Comparison of ENCODE assay signal across 8 mouse cellular contexts in genomic region chr5:52782523-52783250, GRCm38 (mm10). TPM values are rescaled to one million over a fixed set of nuclear protein-coding genes. Genes with fewer than 3 reads are reported as not detected.
DNase-seq lines count a peak whose midpoint lies in the region; ATAC-seq and TF ChIP-seq lines count a peak whose summit lies in the region.

No protein-coding gene starts in this region.

- peak; percentile 99 for ATAC-seq in forebrain, embryonic 15.5 days (replicated peaks)
- peak; percentile 95 for ATAC-seq in neutrophil, adult 5-6 weeks (ENCODE audit: extremely low read depth, insufficient number of reproducible peaks, low FRiP score, poor library complexity, severe bottlenecking)

- intact Hi-C loops in heart, postnatal 25 days (cut with DNase I), result loop anchor here (2.0 kb wide), 1 partner anchor 114 kb away; the partner anchor contains the start of gene Sepsecs

- DNase-seq in cerebellum, adult 11-12 months, result peak; percentile 83
- DNase-seq in heart, postnatal 25 days (ENCODE audit: low spot score), result peak; percentile 63
- peak; percentile 85 to 92 for DNase-seq in layer of hippocampus, adult 18-20 months (ENCODE audit: low spot score in 2 of 2)
- DNase-seq in lung, adult 2 months, result peak; percentile 77
- DNase-seq in thymus, adult 18-20 months, result peak; percentile 69 to 76

- no peaks in the 10 kb centered on the region for H3K4me1 ChIP-seq in ES-Bruce4 (ENCODE audit: control insufficient read depth, insufficient read depth, low read length)
- no peaks in the 10 kb centered on the region for H3K4me1 ChIP-seq in forebrain, embryonic 15.5 days
- no peaks in the 10 kb centered on the region for H3K4me1 ChIP-seq in lung, adult 2 months (ENCODE audit: control insufficient read depth, insufficient read depth, low read length)

- no peak for TF ChIP-seq POLR2A in ES-Bruce4 (IDR thresholded peaks at IDR 0.05; ENCODE audit: insufficient read depth, low read length)
- peak; percentile 45; the same call in 1 of the 2 replicates for TF ChIP-seq POLR2A in lung, adult 2 months (IDR thresholded peaks at IDR 0.05; ENCODE audit: borderline replicate concordance, extremely low read depth, low read depth, low read length)

- peak overlapping the region; percentile 72 for H3K4me2 ChIP-seq in forebrain, embryonic 15.5 days (replicated peaks)

- 0 out of 2 replicates have a peak, but pooled peaks have one; percentile 60 for TF ChIP-seq EP300 in ES-Bruce4 (IDR thresholded peaks at IDR 0.05; ENCODE audit: insufficient read depth, low read depth, low read length)

- H3K36me3 ChIP-seq in ES-Bruce4 (ENCODE audit: control insufficient read depth, insufficient read depth, low read length, poor library complexity, severe bottlenecking), result peaks cover 3% of the 10 kb centered on the region; the same call in 1 of the 2 replicates
- H3K36me3 ChIP-seq in forebrain, embryonic 15.5 days, result peaks cover 7% of the 10 kb centered on the region; the same call in 1 of the 2 replicates

- peak; percentile 62 for TF ChIP-seq CTCF in ES-Bruce4 (IDR thresholded peaks at IDR 0.05; ENCODE audit: low read depth, low read length)
- peak; percentile 59 for TF ChIP-seq CTCF in lung, adult 2 months (IDR thresholded peaks at IDR 0.05; ENCODE audit: insufficient read depth, low read length)

- WGBS in forebrain, embryonic 15.5 days, result 4% methylated on average over 37 of the region's 37 CpGs
- 5% methylated on average over 37 of the region's 37 CpGs for WGBS in lung, adult 2 months

- 0 out of 2 replicates have a peak overlapping the region, but pooled peaks have one; percentile 16 for H3K27ac ChIP-seq in ES-Bruce4 (ENCODE audit: insufficient read depth, low read length)
- H3K27ac ChIP-seq in forebrain, embryonic 15.5 days (replicated peaks), result peak overlapping the region; percentile 89

- H3K9me3 ChIP-seq in ES-Bruce4 (replicated peaks; ENCODE audit: control insufficient read depth, insufficient read depth, low read length, poor library complexity, severe bottlenecking), result no peaks in the 10 kb centered on the region
- H3K9me3 ChIP-seq in forebrain, embryonic 15.5 days, result no peaks in the 10 kb centered on the region

- H3K4me3 ChIP-seq in ES-Bruce4 (ENCODE audit: low read depth, low read length), result peak overlapping the region; percentile 99
- H3K4me3 ChIP-seq in forebrain, embryonic 15.5 days, result peak overlapping the region; percentile 95
- peak overlapping the region; percentile 97 for H3K4me3 ChIP-seq in lung, adult 2 months (replicated peaks; ENCODE audit: extremely low read depth, low read depth, low read length)

- peak overlapping the region; percentile 87 for H3K9ac ChIP-seq in ES-Bruce4 (ENCODE audit: low read depth, poor library complexity, severe bottlenecking)
- H3K9ac ChIP-seq in forebrain, embryonic 15.5 days (replicated peaks), result peak overlapping the region; percentile 89

- H3K27me3 ChIP-seq in ES-Bruce4 (ENCODE audit: control insufficient read depth, insufficient read depth, low read length, poor library complexity, severe bottlenecking), result no peaks in the 10 kb centered on the region
- H3K27me3 ChIP-seq in forebrain, embryonic 15.5 days, result no peaks in the 10 kb centered on the region

RNA-seq across cellular contexts. Expression of gene Zcchc4, which starts 7.5 kb away (rescaled TPM):
- 19.9 and 20.2 TPM in 2 replicates for polyA plus RNA-seq in ES-Bruce4 (2011; ENCODE audit: insufficient read depth, insufficient read length, low read depth, missing spikeins)
- 15.5 and 16.7 TPM in 2 replicates for polyA plus RNA-seq in forebrain, embryonic 15.5 days (2015; fragmentation: Nextera tagmentation; extraction: Ambion mirVana)
- total RNA-seq in heart, postnatal 25 days (2021), result 1 to 10 TPM; 4.7 to 5.6 TPM
- 10 to 100 TPM in 1 of 2 experiments, 1 to 10 TPM in 1; 8.8 to 10.1 TPM for total RNA-seq in layer of hippocampus, adult 18-20 months (2021)
- 4.8 and 7.2 TPM in 2 replicates for polyA plus RNA-seq in lung, adult 2 months (2012; rRNA removed)
- 16.5 and 17.8 TPM in 2 replicates for total RNA-seq in neutrophil, adult 5-6 weeks (2017)

RNA-seq across cellular contexts. Expression of gene Pi4k2b, which starts 41.3 kb away (rescaled TPM):
- 41.9 and 44.5 TPM in 2 replicates for polyA plus RNA-seq in ES-Bruce4 (2011; ENCODE audit: insufficient read depth, insufficient read length, low read depth, missing spikeins)
- polyA plus RNA-seq in forebrain, embryonic 15.5 days (2015; fragmentation: Nextera tagmentation; extraction: Ambion mirVana), result 5.4 and 5.8 TPM in 2 replicates
- total RNA-seq in heart, postnatal 25 days (2021), result 1 to 10 TPM; 2.3 to 3.0 TPM
- 1 to 10 TPM; 2.3 to 2.9 TPM for total RNA-seq in layer of hippocampus, adult 18-20 months (2021)
- polyA plus RNA-seq in lung, adult 2 months (2012; rRNA removed), result 72.4 and 115 TPM in 2 replicates
- total RNA-seq in neutrophil, adult 5-6 weeks (2017), result 6.3 and 12.8 TPM in 2 replicates

RNA-seq across cellular contexts. Expression of gene Anapc4, which starts 51.1 kb away (rescaled TPM):
- polyA plus RNA-seq in ES-Bruce4 (2011; ENCODE audit: insufficient read depth, insufficient read length, low read depth, missing spikeins), result 67.2 and 72.1 TPM in 2 replicates
- polyA plus RNA-seq in forebrain, embryonic 15.5 days (2015; fragmentation: Nextera tagmentation; extraction: Ambion mirVana), result 110 and 111 TPM in 2 replicates
- total RNA-seq in heart, postnatal 25 days (2021), result 10 to 100 TPM; 38.4 to 39.5 TPM
- total RNA-seq in layer of hippocampus, adult 18-20 months (2021), result 10 to 100 TPM; 68.2 to 68.8 TPM
- 13.7 and 29.9 TPM in 2 replicates for polyA plus RNA-seq in lung, adult 2 months (2012; rRNA removed)
- 92.9 and 106 TPM in 2 replicates for total RNA-seq in neutrophil, adult 5-6 weeks (2017)

Comparison
In these comparisons a context has a peak if more than half of its experiments do, and no peak if none do; other contexts are left out.
1. Peak in every context shown above with its lines: DNase-seq, ATAC-seq, H3K4me3 ChIP-seq and H3K27ac ChIP-seq.